Mouse (Mus musculus) mesoderm, embryonic 11.5 days (tissue): ENCODE data around the gene Atrn.
"Not testable (repeated sequence)": the region's sequence is repeated elsewhere in the genome, so short reads cannot be mapped to it uniquely, and the experiment has no call there.

Experiments
- DNase-seq: peaks from one replicate; pipeline ENCODE4 v3.0.0-alpha.2; 2012; ENCODE audit warnings: low read depth, low spot score

Atrn gene

DNA sequence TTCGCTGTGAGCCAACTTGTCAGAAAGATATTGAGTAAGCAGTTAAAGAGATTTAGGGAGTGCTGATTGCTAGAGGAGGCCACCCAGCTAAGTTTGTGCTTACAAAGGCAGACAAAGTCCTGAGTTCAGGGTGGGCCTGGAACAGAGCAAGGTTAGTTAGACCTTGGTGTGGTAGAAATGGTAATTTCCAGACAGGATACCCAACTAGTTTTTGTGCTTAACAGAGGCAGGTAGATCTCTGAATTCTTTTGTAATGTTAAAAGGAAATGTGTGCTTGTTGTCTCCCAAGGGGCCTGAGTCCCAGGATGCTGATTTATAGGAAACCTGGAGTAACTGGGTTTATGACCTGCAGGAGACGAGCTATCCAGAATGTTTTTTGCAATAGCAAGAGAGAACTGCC is 52.6 kb downstream of the Atrn start:
- DNase-seq = no peak

DNA sequence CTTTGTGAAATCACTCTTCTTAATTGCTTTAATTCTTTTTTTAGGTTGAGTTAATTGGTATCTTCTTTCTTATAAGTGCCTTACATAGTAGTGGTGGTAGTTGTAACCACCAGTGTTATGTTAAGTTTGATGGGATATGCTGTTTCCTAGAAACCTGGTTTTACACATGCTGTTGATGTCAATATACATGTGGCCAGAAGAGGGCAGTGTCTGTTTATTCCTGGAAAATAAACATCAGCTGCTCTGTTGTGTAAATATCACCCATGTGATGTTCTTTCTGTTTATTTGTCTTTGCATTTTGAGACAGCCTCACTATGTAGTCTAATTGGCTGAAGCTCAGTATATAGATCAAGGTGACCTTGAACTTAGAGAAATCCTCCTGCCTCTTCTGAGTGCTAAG is 55.6 kb downstream of the Atrn start:
- peak; percentile 55 for DNase-seq

DNA sequence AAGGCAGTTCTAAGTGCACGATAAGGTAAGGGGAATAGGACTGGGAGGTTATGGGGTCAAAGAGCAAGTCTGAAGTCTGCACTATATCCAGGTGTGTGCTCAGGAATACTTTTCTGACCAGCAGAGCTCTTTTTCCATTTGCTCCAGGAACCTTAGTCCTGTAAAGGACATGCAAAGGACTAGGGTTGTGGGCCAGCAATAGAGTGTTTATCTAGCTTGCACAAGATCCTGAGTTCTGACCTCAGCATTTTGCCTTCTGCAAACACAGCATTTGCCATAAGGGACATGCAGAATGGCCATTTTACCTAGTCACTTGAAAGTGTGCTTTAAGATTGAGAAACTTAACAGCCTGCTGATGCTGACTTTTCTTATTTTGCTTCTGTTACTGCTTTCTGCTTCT is 58.7 kb downstream of the Atrn start:
- no peak for DNase-seq

DNA sequence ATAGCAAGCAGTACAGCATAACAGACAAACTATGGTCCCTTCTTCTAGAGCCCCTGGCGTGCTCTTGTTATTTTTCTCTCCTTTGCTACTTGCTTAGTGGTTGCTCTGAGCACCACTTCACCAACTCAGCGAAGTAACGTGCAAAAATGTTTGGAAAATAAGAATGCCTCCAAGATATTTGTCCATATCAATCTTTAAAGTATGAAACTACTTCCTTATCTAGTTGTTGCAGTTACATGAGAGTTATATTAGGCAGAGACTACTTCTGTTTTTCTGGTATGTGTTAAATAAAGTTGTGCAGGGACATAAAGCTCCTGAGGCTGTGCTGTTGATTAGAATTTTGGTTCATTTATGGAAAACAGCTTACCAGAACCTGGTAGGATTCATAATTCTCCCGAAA is 64.7 kb downstream of the Atrn start:
- DNase-seq = no peak

DNA sequence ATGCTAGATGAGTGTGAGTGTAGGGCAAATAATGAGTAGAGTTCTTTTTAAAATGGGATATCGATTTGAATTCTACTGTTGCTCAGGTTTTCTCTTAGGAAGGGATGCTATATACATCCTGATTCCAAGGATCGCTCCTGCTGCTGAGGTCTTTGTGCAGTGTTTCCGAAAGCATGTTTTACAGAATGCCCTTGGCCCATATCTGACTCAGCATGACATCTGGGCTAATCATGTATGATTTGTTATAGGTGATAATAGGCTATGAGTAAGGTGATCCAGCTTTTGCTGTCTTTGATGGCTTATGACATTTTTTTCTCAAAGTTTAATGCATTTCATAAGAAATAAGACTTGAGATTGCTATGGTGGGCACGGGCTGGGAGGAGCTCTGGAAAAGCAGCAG is 66.1 kb downstream of the Atrn start:
- DNase-seq = no peak

DNA sequence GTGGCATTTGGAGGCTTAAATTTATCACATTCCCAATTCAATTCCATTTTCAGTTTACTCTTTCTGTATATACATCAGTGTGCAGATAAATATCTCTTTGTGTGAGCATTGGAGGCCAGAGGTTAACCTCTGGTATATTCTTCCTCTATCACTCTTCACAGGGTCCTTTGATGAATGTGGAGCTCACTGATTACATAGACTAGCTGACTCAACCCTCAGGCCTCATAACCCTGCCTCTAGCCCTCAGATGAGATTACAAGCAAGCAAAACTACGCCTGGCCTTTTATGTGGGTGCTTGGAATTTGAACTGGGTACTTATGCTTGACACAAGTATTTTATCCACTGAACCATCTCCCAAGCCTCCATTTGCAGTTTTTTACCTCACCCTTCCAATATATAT is 68.6 kb downstream of the Atrn start:
- no peak for DNase-seq

DNA sequence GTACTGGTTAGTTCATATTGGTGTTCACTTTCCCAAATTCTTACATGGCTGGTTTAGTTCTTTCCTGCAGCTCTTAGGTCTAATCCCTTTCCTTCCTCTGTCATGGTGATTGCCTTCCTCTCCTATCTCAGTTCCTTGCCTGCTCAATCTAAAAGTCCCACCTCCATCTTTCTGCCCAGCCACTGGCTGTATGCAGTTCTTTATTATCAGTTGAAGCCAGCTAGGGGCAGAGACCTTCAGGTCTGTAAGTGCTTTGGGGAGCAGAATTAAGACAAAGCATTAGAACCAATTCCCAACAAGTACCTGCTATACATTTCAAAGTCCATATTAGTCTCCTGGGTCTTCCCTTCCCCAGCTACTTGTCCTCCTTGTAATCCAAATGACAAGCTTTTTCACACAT is 71.3 kb downstream of the Atrn start:
- DNase-seq = no peak

DNA sequence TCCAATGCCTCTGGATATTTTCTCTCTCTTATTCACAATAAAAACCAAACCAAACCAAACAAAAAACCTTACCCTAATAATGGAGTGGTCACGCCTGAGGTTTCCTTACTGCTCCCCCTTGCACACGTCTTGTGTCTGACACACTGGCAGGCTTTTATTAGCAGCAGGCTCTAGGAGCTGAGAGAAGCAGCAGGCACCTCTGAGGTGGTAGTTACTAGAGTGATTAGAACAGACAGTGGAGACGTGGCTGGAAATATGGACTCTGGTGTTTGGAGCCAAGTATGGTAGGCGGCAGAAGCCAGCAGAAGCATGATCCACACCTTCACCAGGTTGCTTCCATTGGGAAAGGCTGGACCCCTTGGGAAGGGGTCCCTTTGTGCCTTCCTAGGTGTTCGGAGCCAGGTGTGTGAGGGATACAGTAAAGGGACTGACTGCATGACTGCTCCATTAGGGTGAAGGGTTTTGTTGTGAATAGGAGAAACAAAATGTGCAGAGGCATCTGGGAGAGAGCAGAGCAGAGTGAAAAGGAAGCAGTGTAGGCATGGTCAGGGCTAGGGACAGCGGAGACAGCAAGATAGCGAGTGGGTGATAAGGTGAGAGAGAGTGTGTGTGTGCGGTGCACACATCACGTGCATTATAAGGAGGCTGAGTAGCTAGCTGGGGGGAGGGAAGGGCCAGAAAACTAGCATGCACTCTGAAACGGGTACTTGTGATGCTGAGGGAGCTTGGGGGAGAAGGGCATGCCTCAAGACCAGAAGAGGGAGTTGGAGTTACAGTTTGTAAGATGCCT is 72.0 kb downstream of the Atrn start:
- DNase-seq = no peak

DNA sequence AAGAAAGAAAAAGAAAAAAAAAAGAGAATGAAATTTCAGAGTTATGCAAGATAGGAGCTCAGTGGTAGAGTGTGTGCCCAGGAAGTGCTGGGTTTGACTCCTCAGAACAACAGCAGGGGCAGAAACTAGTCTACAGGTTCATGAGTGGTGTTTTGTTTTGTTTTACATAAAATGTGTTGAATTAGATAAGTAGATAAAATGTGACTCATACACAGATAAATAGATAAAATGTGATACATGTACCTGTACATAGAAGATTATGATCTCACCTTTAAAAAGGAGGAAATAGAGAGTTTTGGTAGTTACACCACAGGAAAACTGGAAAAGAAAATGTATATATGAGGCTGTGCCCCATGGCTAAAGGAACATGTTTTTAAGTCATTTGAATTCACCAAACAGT is 72.8 kb downstream of the Atrn start:
- no peak for DNase-seq

DNA sequence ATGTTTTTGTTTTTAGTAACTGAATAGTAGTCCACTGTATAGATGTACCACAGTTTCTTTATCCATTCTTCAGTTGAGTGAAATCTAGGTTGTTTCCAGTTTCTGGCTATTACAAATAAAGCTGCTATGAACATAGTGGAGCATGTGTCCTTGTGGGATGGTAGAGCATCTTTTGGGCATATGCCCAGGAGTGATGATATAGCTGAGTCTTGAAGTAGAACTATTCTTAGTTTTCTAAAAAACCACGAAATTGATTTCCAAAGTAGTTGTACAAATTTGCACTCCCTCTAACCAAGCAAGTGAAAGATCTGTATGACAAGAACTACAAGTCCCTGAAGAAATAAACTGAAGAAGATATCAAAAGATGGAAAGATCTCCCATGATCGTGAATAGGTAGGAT is 86.5 kb downstream of the Atrn start:
- no peak for DNase-seq

DNA sequence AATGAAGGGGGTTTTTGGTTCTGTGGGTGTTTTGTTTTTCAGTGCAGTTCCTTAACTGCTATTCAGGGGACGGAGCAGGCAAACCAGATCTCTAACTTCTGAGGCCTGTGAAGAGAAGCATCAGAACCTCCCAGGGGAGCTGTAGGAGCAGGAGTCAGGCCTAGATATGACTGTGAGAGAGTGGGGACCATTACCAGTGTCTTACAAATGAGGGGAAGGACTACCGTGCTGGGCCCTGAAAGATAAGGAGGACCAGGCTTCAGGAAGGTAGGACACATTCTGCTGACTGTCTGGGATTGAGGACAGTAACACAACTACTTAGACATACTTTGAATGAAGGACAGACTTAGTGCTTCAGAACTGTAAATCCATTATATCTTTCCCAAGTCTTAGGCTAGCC is 102.8 kb downstream of the Atrn start:
- no peak for DNase-seq

DNA sequence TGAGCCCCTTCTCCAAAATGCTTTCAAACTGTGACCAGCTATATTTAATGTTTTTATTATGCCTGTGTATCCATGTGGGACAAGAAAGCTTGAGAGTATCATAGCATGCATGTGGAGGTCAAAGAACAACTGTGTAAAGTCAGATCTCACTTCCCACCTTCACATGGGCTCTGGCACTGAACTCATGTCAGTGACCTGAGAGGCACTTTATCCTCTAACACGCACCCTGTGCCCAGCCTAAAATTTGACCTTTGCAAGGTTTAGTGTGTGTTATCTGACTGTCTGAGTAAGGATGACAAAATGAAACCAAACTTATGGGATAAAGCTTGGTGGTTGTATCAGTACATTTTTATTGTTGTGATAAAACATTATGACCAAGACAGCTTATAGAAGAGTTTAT is 104.3 kb downstream of the Atrn start:
- DNase-seq = no peak

DNA sequence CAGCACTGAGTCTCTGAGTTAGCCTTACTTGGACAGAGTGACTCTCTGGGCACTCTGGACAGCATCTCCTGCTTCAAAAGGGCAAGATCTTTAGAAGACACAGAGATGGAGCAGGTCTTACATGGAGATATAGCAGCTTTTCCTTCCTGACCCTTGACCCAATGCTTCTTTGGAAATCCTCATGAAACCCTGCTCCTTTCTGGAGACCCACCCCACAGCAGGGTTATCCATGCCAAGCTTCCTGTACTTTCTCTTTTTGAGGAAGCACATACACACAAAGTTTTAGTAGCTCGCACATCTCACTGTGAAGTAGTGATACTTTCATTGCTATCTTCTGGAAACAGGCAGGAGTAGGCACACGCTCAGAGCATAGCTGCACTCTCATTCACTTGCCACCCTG is 118.9 kb downstream of the Atrn start:
- no peak for DNase-seq

DNA sequence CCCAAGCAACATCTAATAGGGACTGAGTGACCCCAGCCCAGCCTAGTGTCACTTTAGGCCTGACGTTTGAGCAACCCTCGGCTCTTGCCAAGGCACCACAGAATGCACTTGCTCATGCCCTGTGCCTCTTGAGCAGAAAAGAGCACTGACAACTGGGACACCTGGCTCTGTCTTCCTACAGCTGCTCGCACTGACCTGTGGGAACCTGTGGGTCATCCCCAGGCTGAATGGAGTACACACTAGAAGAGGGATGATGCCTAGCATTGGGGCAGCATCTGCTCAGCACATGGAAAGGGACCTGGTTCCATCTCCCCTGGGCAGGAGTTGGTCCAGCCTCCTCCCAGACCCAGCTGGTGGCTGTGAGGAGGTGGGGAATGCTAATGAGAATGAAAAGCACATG is 120.6 kb downstream of the Atrn start:
- no peak for DNase-seq

DNA sequence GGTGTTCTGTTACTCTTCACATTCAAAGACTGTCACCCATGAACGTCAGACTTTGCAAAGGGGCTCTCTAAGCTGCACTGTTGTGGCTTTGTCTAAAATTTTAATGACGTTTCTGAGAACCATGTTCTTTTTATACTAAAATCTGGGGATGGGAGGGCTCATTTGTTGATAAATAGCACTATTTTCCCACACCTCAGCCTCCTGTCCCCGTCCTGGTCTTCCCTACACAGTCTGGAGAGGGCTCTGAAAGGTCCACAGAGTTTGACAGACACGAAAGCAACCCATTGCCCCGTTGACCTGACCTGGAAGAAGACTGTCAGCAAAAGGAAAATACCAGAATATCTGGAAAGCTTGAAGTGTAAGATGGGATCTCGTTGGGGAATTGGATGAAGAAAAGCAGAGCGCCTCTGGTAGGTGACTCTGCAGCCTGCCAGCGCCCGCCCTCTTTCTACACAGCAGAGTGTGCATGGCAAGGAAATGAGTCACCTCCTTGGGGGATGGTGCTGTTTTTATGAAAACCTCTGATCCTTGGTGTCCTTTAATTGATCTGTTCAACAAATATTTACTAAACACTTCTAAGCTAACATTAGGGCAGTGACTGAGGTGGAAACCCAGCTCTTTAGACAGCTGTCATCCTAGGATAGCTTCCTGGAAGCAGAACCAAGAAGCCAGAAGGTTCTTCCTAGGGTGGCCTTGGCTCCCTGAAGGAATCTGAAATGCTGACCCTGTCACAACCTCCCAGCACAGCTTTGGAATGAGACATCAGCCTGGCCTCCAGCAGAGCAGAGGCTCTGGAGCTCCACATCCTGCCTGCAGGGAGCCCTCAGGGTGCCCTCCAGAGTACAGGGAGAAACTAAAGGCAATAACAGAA is 123.0 kb downstream of the Atrn start:
- DNase-seq = no peak

DNA sequence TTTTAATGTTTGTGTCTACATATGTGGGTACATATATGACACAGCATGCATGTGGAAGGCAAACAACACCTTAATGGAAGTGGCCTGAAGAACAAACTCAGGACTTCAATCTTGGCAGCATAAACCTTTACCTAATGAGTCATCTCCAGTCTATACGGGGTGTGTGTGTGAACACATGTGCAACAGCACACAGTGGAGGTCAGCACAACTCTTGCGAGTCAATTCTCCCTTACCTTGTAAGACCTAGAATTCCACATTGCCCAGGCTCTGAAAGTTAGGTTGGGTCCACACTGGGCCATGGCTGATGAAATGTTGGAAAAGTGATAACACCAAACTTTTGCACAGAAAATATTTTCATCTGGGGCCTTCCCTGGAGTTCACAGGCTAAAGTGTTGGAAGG is 124.3 kb downstream of the Atrn start:
- no peak for DNase-seq

DNA sequence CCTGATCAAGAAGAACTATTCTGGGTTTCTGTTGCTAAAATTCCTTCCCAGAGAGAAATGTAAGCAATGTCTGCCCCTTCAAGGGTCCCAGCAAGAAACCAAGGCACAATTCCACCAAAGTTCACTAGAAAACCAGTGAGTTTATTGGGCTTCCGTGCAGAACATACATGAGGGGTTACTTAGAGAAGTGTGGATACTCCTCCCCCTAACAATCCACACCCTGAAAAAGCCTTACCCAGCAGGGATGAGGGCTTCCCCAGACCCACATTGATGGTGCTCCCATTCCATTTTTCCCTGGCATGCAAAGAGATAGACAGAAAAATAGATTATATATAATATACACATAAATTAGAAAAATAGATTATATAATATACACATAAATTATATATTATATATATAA is 124.7 kb downstream of the Atrn start:
- no peak for DNase-seq

DNA sequence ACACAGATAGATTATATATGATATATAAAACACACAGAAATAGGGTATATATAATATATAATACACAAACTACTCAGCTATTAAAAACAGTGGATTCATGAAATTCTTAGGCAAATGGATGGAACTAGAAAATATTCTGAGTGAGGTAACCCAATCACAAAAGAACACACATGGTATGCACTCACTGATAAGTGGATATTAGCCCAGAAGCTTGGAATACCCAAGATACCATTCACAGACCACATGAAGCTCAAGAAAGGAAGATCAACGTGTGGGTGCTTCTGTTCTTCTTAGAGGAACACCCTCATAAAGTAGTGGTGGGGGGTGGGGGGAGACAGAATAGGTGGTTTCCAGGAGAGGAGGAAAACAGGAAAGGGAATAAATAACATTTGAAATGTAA is 125.1 kb downstream of the Atrn start:
- not testable (repeated sequence) for DNase-seq

DNA sequence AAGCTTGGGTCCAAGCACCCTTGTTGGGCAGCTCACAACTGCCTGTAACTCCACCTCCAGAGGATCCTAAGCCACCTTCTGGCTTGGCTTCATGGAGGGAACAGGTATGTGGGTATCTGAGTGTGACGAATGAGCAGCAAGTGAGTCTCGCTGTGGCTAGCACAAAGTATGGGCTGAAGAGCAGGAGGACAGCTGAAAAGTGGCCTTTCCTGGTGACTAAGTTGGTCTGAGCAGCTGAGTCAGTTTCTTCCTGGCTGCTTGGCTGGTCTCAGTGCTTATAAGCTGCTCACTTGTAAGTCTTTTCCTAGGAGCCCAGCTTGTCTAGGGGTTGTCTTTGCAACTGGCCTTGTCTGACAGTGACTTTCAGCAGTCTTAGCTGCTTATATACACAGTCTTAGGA is 130.0 kb downstream of the Atrn start:
- DNase-seq = no peak

DNA sequence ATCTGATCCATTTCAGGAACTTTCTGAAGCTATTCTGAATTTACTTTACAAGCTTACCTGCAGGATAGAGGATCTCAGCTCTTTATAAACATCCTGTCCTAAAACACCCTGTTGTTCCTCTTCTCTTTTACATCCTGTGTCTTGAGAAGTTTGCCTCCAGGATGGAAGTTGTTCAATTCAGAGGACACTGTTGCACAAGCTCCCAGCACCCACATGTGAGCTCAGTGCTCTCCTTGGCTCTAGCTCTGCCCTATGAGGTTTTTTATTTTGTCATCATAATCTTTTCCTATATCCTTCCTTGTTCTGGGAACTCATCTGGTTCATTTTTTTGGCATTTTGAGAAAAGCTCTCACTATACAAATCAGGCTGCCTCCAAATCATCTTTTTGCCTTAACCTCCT is 130.5 kb downstream of the Atrn start:
- DNase-seq = no peak

DNA sequence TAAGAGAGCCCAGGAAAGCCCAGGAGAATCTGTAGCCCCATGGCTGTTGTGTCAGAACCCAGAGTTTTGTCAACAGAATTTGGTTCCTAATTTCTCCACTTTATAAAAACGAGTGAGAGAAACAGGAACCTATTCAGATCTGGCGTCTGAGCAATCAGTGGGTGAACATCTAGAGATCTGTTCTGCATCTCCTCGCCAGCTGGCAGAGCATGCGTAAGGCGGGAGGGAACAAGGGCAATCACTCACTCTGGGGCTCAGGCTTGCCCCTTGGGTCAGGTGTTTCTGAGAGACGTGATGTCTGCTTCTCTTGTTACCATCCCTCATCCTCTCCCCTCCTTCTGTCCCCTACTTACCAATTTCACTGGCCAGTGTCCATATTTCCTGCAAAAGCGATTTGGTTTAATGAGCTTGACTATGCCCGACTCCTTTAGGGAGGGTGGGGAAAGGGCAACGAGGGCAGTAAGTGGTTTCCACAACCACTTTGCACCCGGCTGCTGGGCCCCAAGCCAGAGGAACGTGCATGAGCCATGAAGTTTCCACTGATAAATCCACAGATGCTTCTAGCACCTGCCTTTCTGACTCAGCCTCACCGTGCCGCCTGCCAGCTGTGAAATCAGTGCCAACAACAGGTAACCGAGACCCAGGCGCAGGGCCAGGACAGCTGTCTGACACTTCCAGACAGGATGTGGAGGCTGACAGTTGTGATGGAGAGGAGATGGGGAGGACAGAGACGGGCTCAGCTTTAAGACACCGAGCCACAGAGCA is 131.1 kb downstream of the Atrn start:
- no peak for DNase-seq

DNA sequence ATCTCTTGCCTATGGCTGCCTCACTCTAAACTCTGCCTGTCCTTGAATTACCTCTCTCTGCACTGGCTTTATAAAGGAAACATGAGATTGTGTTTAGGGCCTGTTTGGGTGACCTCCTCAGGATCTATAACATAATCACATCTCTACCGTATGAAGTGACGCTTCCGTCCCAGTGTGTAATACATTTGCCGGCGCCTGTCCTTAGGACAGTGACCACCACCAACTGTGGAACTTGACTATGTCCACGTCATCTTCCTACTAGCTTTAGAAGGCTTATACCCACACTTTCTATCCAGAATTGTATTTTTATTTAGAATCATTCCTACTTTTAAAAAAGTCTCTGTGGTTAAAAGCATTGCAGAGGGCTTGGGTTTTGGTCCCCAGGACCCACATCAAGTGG is 131.9 kb downstream of the Atrn start:
- no peak for DNase-seq
